Mouse (Mus musculus): ENCODE measurements around the gene Cbx3. TPM values are rescaled to one million over a fixed set of nuclear protein-coding genes. Genes with fewer than 3 reads are reported as not detected.
A peak's percentile ranks its signal among the peaks of the same experiment; 100 is the strongest.

The Cbx3 gene
- polyA plus RNA-seq, 1 experiment, result 1.9 TPM

- WGBS, result 6% methylated on average over 21 of the region's 21 CpGs
- Histone ChIP-seq H3K27me3 (ENCODE audit: control insufficient read depth, insufficient read depth, low read length) (peaks cover 8% of the 10 kb centered on the region), H3K4me1 (ENCODE audit: control insufficient read depth, insufficient read depth, insufficient read length, low read length) (peaks cover 2% of the 10 kb centered on the region; the same call in 1 of the 2 replicates), H3K36me3 (ENCODE audit: control insufficient read depth, insufficient read depth, low read length) (no peaks in the 10 kb centered on the region), H3K27ac (ENCODE audit: insufficient read depth, low read depth, low read length) (no peak overlapping the region), H3K4me3 (ENCODE audit: low read depth, low read length) (peak overlapping the region; percentile 84)
- TF ChIP-seq CTCF (IDR thresholded peaks at IDR 0.05; ENCODE audit: extremely low read depth, insufficient read length, insufficient replicate concordance, low read depth, low read length) (no peak), POLR2A (IDR thresholded peaks at IDR 0.05; ENCODE audit: low read depth, low read length) (no peak)
These were observed 54.3 kb downstream of the Cbx3 start for GRCm38 (mm10) chr6:51524321-51524931.

GRCm38 (mm10) chr6:51525001-51525400 is 54.8 kb downstream of the Cbx3 start:
- no peak overlapping the region for H3K27ac ChIP-seq (ENCODE audit: insufficient read depth, low read depth, low read length)
- WGBS, result 34% methylated on average over 5 of the region's 5 CpGs
- no peak for TF ChIP-seq POLR2A (IDR thresholded peaks at IDR 0.05; ENCODE audit: low read depth, low read length)
- no peak for TF ChIP-seq CTCF (IDR thresholded peaks at IDR 0.05; ENCODE audit: extremely low read depth, insufficient read length, insufficient replicate concordance, low read depth, low read length)
- H3K4me3 ChIP-seq (ENCODE audit: low read depth, low read length), result no peak overlapping the region
- no peaks in the 10 kb centered on the region for H3K36me3 ChIP-seq (ENCODE audit: control insufficient read depth, insufficient read depth, low read length)
- peaks cover 2% of the 10 kb centered on the region; the same call in 1 of the 2 replicates for H3K4me1 ChIP-seq (ENCODE audit: control insufficient read depth, insufficient read depth, insufficient read length, low read length)
- H3K27me3 ChIP-seq (ENCODE audit: control insufficient read depth, insufficient read depth, low read length), result peaks cover 8% of the 10 kb centered on the region

GRCm38 (mm10) chr6:51529457-51529856 is 59.3 kb downstream of the Cbx3 start:
- Histone ChIP-seq H3K36me3 (ENCODE audit: control insufficient read depth, insufficient read depth, low read length) (no peaks in the 10 kb centered on the region), H3K4me3 (ENCODE audit: low read depth, low read length) (no peak overlapping the region), H3K27me3 (ENCODE audit: control insufficient read depth, insufficient read depth, low read length) (no peaks in the 10 kb centered on the region), H3K27ac (ENCODE audit: insufficient read depth, low read depth, low read length) (no peak overlapping the region), H3K4me1 (ENCODE audit: control insufficient read depth, insufficient read depth, insufficient read length, low read length) (peaks cover 7% of the 10 kb centered on the region; the same call in 1 of the 2 replicates)
- TF ChIP-seq POLR2A (IDR thresholded peaks at IDR 0.05; ENCODE audit: low read depth, low read length) (no peak), CTCF (IDR thresholded peaks at IDR 0.05; ENCODE audit: extremely low read depth, insufficient read length, insufficient replicate concordance, low read depth, low read length) (no peak)
- WGBS, result 92% methylated on average over 7 of the region's 7 CpGs

Other genes with a start within 250 kb of the Cbx3 start
- gene Nfe2l3, start 37.7 kb upstream of the Cbx3 start, polyA plus RNA-seq (2012; rRNA removed), result 0.48 and 1.6 TPM in 2 replicates
- gene Hnrnpa2b1, start 466 bp upstream of the Cbx3 start, polyA plus RNA-seq (2012; rRNA removed), result 8.2 and 20.9 TPM in 2 replicates
- 0.33 and 0.69 TPM in 2 replicates for gene Snx10, start 53.5 kb downstream of the Cbx3 start, polyA plus RNA-seq (2012; rRNA removed)

Measured in small intestine, adult 2 months (tissue).